Mouse (Mus musculus): Measurements from ENCODE around the gene Bcl9l.

Gene Bcl9l

DNA sequence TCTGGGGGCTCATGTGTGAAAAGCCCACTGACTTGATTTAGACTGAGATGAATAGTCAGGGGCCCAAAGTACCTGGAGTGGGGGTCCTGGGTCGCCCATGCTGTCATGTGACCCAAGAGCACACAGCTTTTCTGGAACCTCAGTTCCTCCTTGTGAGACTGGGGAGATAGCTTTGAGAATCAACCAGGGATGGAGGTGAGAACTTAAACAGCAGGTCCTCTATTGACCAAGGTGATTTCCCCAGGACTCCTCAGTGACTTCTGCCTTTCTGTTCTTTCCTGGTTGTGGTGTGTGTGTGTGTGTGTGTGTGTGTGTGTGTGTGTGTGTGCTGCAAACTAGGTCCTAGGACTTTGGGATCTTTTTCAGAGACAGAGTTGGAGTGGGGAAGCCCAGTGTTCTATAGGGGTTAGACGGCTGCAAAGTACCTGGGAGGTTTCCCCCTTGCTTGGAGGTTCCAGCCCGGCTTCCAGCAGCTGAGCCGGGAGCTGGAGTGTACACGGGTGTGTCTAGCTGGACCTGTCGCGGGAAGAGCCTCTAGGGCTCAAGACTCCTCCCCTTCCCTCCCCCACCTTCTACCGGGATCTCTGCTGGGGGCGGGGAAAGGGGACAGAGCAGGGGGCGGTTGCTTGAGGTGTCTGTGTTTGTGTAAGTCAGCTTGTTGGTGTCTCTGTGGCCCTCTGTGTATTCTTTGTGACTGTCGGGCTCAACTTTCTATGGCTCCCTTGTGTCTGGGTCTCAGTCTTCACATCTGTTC lies 15.2 kb downstream of the Bcl9l start:
- peak in 1 of 2 experiments; percentile 15 for DNase-seq (ENCODE audit: low spot score in 2 of 2)

DNA sequence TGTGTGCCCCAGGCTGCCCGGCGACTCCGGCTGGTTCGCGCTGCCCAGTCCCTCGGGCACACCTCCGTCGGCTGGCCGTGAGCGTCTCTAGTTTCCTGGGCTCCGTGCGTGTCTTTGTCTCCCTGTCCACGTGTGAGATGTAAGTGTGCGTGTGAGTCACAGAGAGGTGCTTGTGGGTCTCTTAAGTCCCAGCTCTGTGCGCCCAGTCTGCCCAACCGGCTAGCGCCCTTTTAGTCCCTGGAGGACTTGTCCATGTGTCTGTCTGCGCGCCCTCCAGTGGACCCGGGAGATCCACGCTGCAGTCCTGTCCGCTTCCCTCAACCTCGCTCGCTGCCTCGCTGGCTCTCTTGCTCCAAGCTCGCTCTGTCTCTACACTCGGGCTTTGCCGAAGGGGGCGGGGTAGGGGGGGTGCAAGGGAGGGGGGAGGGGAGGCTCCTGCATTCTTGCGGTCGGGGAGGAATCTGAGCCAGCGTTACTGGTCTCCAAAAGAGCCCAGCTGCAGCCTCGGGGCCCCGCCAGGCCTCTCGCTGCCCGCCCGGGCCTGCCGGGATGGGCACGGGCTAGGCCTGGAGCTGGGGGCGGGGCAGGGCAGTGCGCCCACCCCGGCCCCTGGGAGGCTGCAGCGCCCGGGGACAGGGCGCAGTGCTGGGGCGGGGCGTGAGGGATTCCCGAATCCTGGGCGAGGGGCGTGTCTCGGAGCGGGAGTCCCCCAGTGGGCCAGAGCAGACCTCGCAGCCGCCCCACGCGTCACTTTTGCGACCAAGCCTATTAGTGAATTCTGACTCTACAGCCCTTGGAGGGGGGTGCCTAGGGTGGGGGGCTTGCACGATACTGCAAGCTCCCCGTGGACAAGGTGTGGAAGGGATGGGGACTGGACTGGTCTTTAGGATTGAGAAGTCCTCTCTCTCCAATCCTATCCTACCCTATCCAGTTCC lies 16.1 kb downstream of the Bcl9l start:
- DNase-seq (ENCODE audit: low spot score in 2 of 2), result peak; percentile 46 to 71

DNA sequence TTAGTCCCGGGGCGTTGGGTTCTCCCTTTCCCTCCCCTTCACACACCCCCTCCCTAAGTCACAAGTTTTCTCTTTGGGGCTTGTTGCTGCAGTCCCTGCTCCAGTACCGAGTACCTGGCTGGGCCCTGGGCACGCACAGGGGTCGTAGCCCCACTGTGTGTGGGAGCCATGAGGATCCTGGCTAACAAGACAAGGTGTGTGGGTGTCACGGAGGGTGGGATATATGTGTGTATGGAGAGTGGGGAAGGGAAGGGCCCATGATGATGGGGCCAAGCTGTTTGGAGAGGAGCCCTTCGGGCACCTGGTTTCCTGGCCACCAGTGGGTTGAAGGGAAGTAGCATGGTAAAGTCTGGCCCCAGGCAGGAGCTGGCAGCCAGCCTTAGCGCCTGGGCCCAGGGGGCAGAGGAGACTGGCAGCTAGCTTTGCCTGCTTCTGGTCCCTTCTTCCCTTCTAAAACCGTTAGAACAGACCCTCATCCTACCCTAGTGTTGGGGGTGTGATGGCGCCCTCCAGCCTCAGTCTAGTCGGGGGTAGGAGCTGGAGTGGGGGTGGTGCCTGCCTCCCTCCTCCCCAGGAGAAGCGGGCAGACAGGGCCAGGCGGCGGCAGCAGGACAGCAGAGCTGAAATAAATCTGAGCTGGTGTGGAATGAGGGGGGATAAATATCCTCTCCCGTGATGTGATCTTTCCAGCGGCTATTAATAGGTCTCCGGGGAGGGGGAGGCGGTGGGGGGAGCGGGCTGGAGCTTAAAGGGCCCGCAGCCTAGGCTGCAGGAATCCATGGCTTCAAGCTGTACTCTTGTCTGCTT lies 16.9 kb downstream of the Bcl9l start:
- DNase-seq (ENCODE audit: low spot score in 2 of 2), result no peak

DNA sequence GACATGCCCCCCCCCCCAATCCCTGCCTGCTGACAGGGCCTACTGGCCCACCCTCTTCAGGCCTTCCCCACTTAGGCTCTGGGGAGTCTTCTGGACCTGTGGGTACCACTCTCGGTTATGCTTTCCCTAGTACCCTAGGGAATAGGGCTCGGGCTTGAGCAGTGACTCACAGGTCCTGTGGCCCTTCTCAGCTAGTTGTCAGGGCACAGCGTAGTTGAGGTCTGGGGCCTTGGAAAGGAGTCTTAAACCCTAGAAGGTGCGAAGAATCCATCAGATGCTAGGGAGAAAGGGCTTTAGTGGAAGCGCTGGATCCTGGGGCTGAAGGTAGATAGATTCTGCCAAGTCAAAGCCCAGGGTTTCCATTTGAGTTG lies 17.5 kb downstream of the Bcl9l start:
- DNase-seq (ENCODE audit: low spot score in 2 of 2), result no peak

DNA sequence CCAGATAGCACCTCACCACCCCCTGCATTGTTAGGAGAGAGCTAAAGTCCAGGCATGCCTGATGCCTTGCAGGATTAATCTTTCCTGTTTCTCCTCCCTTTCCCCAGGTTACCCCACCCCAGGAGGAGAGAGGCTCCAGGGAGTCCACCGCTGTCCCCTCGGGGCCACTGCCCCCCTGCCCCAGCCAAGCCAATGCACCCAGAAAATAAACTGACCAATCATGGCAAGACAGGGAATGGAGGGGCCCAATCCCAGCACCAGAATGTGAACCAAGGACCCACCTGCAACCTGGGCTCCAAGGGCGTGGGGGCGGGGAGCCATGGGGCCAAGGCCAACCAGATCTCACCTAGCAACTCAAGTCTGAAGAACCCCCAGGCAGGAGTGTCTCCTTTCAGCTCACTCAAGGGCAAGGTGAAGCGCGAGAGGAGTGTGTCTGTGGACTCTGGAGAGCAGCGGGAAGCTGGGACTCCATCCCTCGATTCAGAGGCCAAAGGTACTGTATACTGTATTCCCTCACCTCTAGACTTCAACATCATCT lies 18.1 kb downstream of the Bcl9l start:
- peak in 1 of 2 experiments; percentile 12 for DNase-seq (ENCODE audit: low spot score in 2 of 2)

DNA sequence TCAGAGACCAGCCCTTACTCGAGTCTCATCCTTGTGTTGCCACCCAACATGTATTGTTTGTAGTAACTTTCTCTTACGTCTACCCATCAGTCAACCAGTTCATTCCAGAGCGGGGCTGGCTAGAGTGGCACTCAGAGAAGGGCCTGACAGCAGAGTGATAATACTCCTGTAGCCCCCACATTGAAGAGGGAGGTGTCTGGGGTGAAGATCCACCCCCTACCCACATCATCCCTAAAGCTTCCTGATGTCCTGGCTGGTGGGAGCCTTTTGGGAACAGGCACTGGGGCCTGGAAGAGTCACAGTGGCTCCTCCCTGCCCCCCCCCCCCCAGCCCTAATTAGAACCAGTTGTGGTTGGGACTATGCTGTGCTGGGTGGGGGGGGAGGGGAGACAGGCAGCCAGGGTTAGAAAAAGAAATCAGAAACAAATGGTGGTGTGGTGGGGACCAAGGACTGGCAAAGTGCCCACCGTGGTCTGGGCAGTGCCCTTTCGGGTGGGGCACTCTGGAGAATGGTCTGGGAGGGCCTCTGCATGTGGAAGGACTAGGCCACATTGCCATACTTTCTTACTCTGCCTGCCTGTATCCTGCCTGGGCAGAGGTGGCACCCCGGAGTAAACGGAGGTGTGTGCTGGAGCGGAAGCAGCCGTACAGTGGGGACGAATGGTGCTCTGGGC lies 18.7 kb downstream of the Bcl9l start:
- DNase-seq (ENCODE audit: low spot score in 2 of 2), result peak in 1 of 2 experiments; percentile 13

DNA sequence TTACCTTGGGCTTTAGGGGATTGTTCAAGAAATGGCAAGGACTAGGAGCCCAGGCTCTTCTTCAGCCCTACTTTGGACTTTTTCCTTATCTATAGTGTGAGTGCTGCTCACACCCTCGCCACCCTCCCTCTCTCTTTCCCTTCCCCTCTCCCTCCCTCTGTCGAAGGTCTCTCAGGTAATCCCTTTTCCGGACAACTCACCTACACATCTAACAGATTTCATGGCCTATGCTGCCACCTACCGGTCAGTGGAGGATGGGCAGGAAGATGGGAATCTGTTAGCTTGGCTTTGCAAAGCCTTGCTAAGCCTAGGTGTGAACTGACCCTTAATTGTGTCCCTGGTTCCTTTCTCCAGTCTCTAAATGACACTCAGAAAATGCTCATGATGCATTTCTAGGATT lies 19.4 kb downstream of the Bcl9l start:
- peak; percentile 77 to 91 for DNase-seq (ENCODE audit: low spot score in 2 of 2)

DNA sequence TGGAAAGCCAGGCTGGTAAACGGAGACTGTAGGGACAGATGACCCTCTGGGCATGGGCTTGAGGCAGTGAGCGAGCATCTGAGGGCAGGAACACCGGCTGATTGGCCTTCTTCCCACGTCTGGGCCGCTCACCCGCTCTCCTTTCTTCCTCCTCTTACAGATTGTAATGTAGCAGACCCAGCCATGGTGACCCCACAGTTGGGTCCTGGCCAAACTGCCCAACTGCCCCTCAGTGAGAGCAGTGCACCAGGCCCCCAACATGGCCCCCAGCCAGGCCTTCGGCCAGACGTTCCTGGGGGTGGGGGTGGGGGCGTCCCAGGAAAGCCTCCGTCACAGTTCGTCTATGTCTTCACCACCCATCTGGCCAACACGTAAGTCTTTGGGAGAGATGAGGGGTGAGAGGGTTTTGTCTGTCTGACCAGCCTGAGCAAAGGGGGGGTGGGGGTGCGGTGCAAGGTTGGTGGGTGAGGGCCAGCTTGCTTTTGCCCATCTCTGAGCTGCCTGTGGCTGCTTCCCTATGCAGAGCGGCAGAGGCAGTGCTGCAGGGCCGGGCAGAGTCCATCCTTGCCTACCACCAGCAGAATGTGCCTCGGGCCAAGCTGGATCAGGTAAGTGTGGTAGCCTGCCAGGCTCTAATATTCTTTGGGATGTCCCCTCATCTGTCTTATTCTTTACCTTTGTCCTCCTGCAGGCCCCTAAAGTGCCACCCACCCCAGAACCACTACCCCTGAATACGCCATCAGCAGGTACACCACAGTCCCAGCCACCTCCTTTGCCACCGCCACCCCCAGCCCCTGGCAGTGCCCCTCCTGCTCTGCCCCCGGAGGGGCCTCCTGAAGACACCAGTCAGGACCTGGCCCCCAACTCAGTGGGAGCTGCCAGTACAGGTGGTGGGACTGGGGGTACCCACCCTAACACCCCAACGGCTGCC lies 22.5 kb downstream of the Bcl9l start:
- DNase-seq (ENCODE audit: low spot score in 2 of 2), result peak in 1 of 2 experiments; percentile 18

DNA sequence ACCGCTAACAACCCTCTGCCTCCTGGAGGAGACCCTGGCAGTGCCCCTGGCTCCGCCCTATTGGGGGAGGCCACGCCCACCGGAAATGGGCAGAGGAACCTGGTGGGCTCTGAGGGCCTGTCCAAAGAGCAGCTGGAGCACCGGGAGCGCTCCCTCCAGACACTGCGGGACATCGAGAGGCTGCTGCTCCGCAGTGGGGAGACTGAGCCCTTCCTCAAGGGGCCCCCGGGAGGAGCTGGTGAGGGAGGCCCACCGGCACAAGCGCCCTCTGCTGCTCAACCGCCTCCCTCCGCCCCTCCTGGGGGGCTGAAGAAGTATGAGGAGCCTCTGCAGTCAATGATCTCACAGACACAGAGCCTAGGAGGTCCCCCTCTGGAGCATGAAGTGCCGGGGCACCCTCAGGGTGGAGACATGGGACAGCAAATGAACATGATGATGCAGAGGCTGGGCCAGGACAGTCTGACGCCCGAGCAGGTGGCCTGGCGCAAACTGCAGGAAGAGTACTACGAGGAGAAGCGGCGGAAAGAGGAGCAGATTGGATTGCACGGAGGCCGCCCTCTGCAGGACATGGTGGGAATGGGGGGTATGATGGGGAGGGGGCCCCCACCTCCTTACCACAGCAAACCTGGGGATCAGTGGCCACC lies 23.3 kb downstream of the Bcl9l start:
- DNase-seq (ENCODE audit: low spot score in 2 of 2), result no peak

DNA sequence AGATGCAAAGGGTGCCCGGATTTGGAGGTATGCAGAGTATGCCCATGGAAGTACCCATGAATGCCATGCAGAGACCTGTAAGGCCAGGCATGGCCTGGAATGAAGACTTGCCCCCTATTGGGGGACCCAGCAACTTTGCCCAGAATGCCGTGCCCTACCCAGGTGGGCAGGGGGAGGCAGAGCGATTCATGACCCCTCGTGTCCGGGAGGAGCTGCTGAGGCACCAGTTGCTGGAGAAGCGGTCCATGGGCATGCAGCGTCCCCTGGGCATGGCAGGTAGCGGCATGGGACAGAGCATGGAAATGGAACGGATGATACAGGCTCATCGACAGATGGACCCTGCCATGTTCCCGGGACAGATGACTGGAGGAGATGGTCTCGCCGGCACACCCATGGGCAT lies 23.9 kb downstream of the Bcl9l start:
- no peak for DNase-seq (ENCODE audit: low spot score in 2 of 2)

DNA sequence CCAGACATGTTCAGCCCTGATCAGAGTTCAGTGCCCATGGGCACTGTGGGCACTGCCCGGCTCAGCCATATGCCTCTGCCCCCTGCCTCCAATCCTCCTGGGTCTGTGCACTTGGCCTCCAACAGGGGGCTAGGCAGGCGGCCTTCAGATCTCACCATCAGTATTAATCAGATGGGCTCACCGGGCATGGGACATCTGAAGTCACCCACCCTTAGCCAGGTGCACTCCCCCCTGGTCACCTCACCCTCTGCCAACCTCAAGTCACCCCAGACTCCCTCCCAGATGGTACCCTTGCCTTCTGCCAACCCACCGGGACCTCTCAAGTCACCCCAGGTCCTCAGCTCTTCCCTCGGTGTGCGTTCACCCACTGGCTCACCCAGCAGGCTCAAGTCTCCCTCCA lies 24.7 kb downstream of the Bcl9l start:
- no peak for DNase-seq (ENCODE audit: low spot score in 2 of 2)

DNA sequence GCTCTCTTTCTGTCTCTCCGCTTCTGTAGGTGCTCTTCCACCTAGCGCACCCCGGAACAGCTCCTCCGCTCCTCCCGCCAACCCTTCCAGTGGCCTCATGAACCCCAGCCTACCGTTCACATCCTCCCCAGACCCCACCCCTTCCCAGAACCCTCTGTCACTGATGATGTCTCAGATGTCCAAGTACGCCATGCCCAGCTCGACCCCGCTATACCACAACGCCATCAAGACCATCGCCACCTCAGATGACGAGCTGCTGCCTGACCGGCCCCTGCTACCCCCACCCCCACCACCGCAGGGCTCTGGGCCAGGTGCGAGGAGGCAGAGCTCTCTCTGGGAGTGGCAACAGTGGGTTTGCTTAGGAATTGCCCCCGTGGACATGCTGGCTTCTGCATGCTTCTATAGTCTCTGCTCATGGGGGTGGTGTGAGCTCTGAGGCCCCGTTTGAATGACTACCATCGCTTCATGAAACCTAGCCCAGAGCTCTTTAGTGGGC lies 25.5 kb downstream of the Bcl9l start:
- no peak for DNase-seq (ENCODE audit: low spot score in 2 of 2)

DNA sequence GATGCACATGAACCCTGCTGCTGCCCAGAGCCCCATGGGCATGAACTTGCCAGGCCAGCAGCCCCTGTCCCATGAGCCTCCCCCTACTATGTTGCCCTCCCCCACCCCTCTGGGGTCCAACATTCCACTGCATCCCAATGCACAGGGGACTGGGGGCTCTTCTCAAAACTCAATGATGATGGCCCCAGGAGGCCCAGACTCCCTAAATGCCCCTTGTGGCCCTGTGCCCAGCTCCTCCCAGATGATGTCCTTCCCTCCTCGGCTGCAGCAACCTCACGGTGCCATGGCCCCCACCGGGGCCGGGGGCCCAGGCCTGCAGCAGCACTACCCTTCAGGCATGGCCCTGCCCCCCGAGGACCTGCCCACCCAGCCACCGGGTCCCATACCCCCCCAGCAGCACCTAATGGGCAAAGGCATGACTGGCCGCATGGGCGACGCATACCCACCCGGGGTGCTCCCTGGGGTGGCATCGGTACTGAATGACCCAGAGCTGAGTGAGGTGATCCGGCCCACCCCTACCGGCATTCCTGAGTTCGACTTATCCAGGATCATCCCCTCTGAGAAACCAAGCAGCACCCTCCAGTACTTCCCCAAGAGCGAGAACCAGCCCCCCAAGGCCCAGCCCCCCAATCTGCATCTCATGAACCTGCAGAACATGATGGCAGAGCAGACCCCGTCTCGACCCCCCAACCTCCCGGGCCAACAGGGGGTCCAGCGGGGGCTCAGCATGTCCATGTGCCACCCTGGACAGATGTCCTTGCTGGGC lies 26.3 kb downstream of the Bcl9l start:
- no peak for DNase-seq (ENCODE audit: low spot score in 2 of 2)

DNA sequence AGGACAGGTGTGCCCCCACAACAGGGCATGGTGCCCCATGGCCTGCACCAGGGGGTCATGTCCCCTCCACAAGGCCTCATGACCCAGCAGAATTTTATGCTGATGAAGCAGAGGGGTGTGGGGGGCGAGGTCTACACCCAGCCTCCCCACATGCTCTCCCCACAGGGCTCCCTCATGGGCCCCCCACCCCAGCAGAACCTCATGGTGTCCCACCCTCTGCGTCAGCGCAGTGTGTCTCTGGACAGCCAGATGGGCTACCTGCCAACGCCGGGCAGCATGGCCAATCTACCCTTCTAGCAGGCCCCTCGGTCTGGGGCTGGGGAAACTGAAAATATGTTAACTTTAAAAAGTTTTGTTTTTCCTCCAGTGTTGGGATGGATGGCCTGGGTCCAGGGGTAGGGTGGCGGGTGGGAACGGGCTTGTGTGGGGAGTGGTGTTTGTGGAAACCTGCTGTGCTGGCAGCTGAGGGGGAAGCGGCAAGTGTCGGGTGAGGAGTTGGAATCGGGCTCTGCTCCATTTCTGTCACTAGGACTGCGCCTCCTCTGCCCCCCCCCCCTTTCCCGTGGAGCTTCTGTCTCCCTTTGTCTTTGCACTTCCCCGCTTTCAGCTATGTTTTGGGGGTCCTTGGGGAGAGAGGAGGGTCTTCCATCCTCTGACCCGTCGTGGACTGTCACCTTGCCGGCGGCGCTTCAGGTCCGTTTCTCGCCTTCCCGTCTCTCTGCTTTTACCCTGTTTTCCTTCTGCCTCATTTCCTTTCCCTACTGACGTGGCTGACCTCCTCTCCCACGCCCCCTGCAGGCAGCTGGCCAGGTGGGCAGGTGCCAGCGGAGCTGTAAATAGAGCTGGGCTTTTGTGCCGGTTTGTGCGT lies 27.1 kb downstream of the Bcl9l start:
- DNase-seq (ENCODE audit: low spot score in 2 of 2), result peak; percentile 82 to 91

DNA sequence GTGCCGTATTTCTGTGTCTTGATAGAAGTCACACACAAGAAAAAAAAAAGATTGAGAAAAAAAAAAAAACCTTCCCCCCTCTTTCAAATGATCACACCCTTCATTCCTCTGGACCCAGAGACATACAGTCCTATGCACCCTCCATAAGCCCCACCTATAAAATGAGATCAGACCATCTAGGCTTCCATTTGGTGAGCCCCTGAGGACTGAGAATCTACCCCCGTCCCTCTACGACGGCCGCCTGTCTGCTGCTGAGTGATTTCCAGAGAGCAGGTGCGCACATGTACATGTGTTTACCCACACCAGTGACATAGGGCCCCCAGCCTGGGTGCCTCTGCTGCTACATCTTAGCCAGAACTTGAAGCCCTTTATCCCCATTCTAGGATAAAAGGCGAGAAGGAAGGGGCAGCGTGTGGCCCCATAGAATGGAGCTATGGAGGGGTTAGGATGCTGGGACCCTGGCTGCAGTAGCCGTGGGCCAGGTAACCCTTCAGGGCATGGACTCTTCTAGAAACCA lies 27.8 kb downstream of the Bcl9l start:
- no peak for DNase-seq (ENCODE audit: low spot score in 2 of 2)

DNA sequence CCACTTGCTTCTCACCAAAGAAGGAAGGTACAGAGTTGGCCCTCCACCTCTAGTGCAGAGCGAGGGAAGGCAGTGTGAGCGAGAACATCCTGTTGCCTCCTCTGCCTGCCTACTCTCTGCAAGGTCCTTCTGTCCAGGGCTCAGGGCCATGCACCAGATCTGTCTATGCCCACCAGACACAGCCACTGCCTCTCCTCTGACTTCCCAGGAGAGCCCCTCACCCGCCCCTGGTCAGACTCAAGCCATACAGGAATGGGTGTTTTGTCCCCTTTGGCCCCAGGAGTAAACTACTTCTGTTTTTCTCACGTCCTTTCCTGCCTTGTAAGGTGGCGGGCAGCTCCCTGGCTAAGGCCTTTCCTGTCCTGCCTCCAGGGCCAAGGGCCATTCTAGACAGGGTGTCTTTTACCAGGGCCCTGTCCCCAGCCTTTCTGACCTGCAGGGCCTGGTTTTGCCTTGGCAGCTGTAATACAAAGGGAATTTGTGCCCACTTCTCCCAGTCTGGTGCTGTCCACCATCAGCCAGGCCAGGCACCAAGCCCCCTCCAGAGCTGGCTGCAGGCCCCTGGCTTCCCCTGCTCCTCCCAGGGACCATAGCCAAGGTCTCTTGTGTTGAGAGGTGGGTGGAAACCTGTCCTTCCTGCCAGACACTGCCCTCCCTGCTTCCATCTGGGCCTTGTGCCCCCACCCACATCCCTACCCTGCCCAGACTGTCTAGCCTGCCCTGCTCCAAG lies 28.4 kb downstream of the Bcl9l start:
- no peak for DNase-seq (ENCODE audit: low spot score in 2 of 2)
